Mouse (Mus musculus) MEL (cell line): ENCODE results near the gene Mrps23. TPM values are rescaled to one million over a fixed set of nuclear protein-coding genes. Genes with fewer than 3 reads are reported as not detected.
A peak's percentile ranks its signal among the peaks of the same experiment; 100 is the strongest.

ENCODE experiments used
- DNase-seq: peaks from one replicate; pipeline ENCODE4 v3.0.0; 2011; ENCODE audit warnings: low read depth, low spot score
- H3K27ac ChIP-seq: 2 replicates; pipeline ENCODE4 v1.5.1; 2012; ENCODE audit warnings: low read depth, mild to moderate bottlenecking, control low read depth, low read length, moderate library complexity; ENCODE audit not compliant: control insufficient read depth
- H3K27me3 ChIP-seq, 2 experiments: fragments of 150-350 bp in 1 of 2; sonication (generic) in 1 of 2; 2 replicates each; pipeline ENCODE4 v1.6.1; 2012; ENCODE audit warnings: low read length in 2 of 2, mild to moderate bottlenecking in 2 of 2, improper control_type of control experiment in 1 of 2, moderate library complexity in 1 of 2; ENCODE audit not compliant: insufficient read depth in 2 of 2, control insufficient read depth in 1 of 2
- H3K36me3 ChIP-seq, 2 experiments: 2 replicates each; pipeline ENCODE4 v1.6.1; 2012 to 2014; ENCODE audit warnings: low read length in 2 of 2, improper control_type of control experiment in 1 of 2, inconsistent platforms in 1 of 2, mild to moderate bottlenecking in 1 of 2; ENCODE audit not compliant: insufficient read depth in 2 of 2, control insufficient read depth in 1 of 2
- H3K4me1 ChIP-seq, 2 experiments: fragments of 150-350 bp in 1 of 2; sonication (generic) in 1 of 2; 2 replicates each; pipeline ENCODE4 v1.6.1; 2012; ENCODE audit warnings: low read length in 2 of 2, improper control_type of control experiment in 1 of 2, mild to moderate bottlenecking in 1 of 2; ENCODE audit not compliant: insufficient read depth in 2 of 2, control insufficient read depth in 1 of 2
- H3K4me3 ChIP-seq, 2 experiments: fragments of 150-350 bp in 1 of 2; sonication (generic) in 1 of 2; 2 replicates each; pipeline ENCODE4 v1.5.1; 2012; ENCODE audit warnings: low read depth in 2 of 2, low read length in 2 of 2, mild to moderate bottlenecking in 2 of 2, moderate library complexity in 2 of 2, control low read depth in 1 of 2, improper control_type of control experiment in 1 of 2; ENCODE audit not compliant: control insufficient read depth in 1 of 2, insufficient read depth in 1 of 2
- H3K79me2 ChIP-seq: 2 replicates; pipeline ENCODE4 v1.6.1; 2012; ENCODE audit warnings: mild to moderate bottlenecking, low read length, moderate library complexity; ENCODE audit not compliant: control insufficient read depth, poor library complexity, insufficient read depth
- H3K9ac ChIP-seq: 2 replicates; pipeline ENCODE4 v1.6.1; 2012; ENCODE audit warnings: low read depth, mild to moderate bottlenecking, control low read depth, low read length, moderate library complexity; ENCODE audit not compliant: control insufficient read depth, poor library complexity, severe bottlenecking
- H3K9me3 ChIP-seq: fragments of 150-350 bp; sonication (generic); replicated peaks from 2 replicates; pipeline ENCODE4 v1.6.1; 2012; ENCODE audit warnings: mild to moderate bottlenecking, low read length, improper control_type of control experiment, moderate library complexity; ENCODE audit not compliant: insufficient read depth
- BHLHE40 ChIP-seq: IDR thresholded peaks from 2 replicates; pipeline ENCODE4 v1.6.1; 2012; ENCODE audit warnings: low read depth, mild to moderate bottlenecking, inconsistent platforms, low read length, improper control_type of control experiment, borderline replicate concordance
- CHD1 ChIP-seq: IDR thresholded peaks from 2 replicates; pipeline ENCODE4 v1.6.1; 2012; ENCODE audit warnings: low read depth, mild to moderate bottlenecking, inconsistent platforms, low read length, improper control_type of control experiment
- CHD2 ChIP-seq: IDR thresholded peaks from 2 replicates; pipeline ENCODE4 v1.6.1; 2011; ENCODE audit warnings: low read length, improper control_type of control experiment
- CTCF ChIP-seq, 3 experiments: IDR thresholded peaks in 2 of 3; conservative IDR thresholded peaks in 1 of 3; 2 replicates each; pipeline ENCODE4 v1.5.1; 2011 to 2012; ENCODE audit warnings: low read length in 3 of 3, low read depth in 2 of 3, mild to moderate bottlenecking in 2 of 3, improper control_type of control experiment in 1 of 3, inconsistent platforms in 1 of 3, mixed read lengths in 1 of 3, moderate library complexity in 1 of 3; ENCODE audit not compliant: control insufficient read depth in 1 of 3, insufficient read depth in 1 of 3, poor library complexity in 1 of 3, severe bottlenecking in 1 of 3
- E2F4 ChIP-seq: IDR thresholded peaks from 2 replicates; pipeline ENCODE4 v1.6.1; 2011; ENCODE audit warnings: low read depth, low read length, improper control_type of control experiment, borderline replicate concordance
- ELF1 ChIP-seq: IDR thresholded peaks from 2 replicates; pipeline ENCODE4 v1.6.1; 2014; ENCODE audit warnings: low read depth, mild to moderate bottlenecking, inconsistent platforms, low read length, improper control_type of control experiment, moderate library complexity
- EP300 ChIP-seq, 2 experiments: IDR thresholded peaks; 2 replicates each; pipeline ENCODE4 v1.6.1; 2011; ENCODE audit warnings: improper control_type of control experiment in 2 of 2, low read length in 2 of 2, low read depth in 1 of 2, mild to moderate bottlenecking in 1 of 2
- ETS1 ChIP-seq: IDR thresholded peaks from 2 replicates; pipeline ENCODE4 v1.6.1; 2012; ENCODE audit warnings: low read depth, mild to moderate bottlenecking, inconsistent platforms, low read length, improper control_type of control experiment, moderate library complexity
- GABPA ChIP-seq: IDR thresholded peaks from 2 replicates; pipeline ENCODE4 v1.6.1; 2012; ENCODE audit warnings: low read depth, mild to moderate bottlenecking, inconsistent platforms, low read length, improper control_type of control experiment, moderate library complexity
- GATA1 ChIP-seq: IDR thresholded peaks from 2 replicates; pipeline ENCODE4 v1.6.1; 2011; ENCODE audit warnings: low read depth, low read length, improper control_type of control experiment
- HCFC1 ChIP-seq: IDR thresholded peaks from 2 replicates; pipeline ENCODE4 v1.6.1; 2012; ENCODE audit warnings: low read depth, mild to moderate bottlenecking, inconsistent platforms, low read length, improper control_type of control experiment, moderate library complexity
- JUND ChIP-seq: IDR thresholded peaks from 2 replicates; pipeline ENCODE4 v1.6.1; 2011; ENCODE audit warnings: low read depth, mild to moderate bottlenecking, improper control_type of control experiment, low read length
- KAT2A ChIP-seq: conservative IDR thresholded peaks from 2 replicates; pipeline ENCODE4 v1.6.1; 2012; ENCODE audit warnings: low read depth, low read length, improper control_type of control experiment, inconsistent platforms
- MAFK ChIP-seq: IDR thresholded peaks from 2 replicates; pipeline ENCODE4 v1.6.1; 2011; ENCODE audit warnings: low read depth, mild to moderate bottlenecking, low read length, improper control_type of control experiment, borderline replicate concordance
- MAX ChIP-seq: IDR thresholded peaks from 2 replicates; pipeline ENCODE4 v1.6.1; 2011; ENCODE audit warnings: low read length, improper control_type of control experiment
- MEF2A ChIP-seq: IDR thresholded peaks from 2 replicates; pipeline ENCODE4 v1.6.1; 2014; ENCODE audit warnings: low read depth, mild to moderate bottlenecking, inconsistent platforms, low read length, improper control_type of control experiment; ENCODE audit not compliant: poor library complexity, insufficient replicate concordance, severe bottlenecking; ENCODE audit errors: extremely low read depth
- MXI1 ChIP-seq: IDR thresholded peaks from 2 replicates; pipeline ENCODE4 v1.6.1; 2011; ENCODE audit warnings: mild to moderate bottlenecking, low read depth, low read length, improper control_type of control experiment
- MYC ChIP-seq: IDR thresholded peaks from 2 replicates; pipeline ENCODE4 v1.6.1; 2011; ENCODE audit warnings: low read depth, mild to moderate bottlenecking, low read length, improper control_type of control experiment, moderate library complexity
- NELFE ChIP-seq: IDR thresholded peaks from 2 replicates; pipeline ENCODE4 v1.6.1; 2011; ENCODE audit warnings: low read depth, low read length, improper control_type of control experiment
- POLR2A ChIP-seq, 2 experiments: IDR thresholded peaks; 2 replicates each; pipeline ENCODE4 v1.6.1; 2011 to 2012; ENCODE audit warnings: low read length in 2 of 2, mild to moderate bottlenecking in 2 of 2, control low read depth in 1 of 2, improper control_type of control experiment in 1 of 2, low read depth in 1 of 2, moderate library complexity in 1 of 2; ENCODE audit not compliant: control insufficient read depth in 1 of 2, insufficient read depth in 1 of 2, poor library complexity in 1 of 2
- POLR2AphosphoS2 ChIP-seq: IDR thresholded peaks from 2 replicates; pipeline ENCODE4 v1.6.1; 2011; ENCODE audit warnings: low read length, improper control_type of control experiment
- POLR2AphosphoS5 ChIP-seq: IDR thresholded peaks from 2 replicates; pipeline ENCODE4 v1.6.1; 2012; ENCODE audit warnings: low read depth, borderline replicate concordance, mild to moderate bottlenecking, inconsistent platforms, low read length, moderate library complexity, mixed read lengths
- RAD21 ChIP-seq: IDR thresholded peaks from 2 replicates; pipeline ENCODE4 v1.6.1; 2011; ENCODE audit warnings: mild to moderate bottlenecking, low read depth, low read length, improper control_type of control experiment
- RCOR1 ChIP-seq: IDR thresholded peaks from 2 replicates; pipeline ENCODE4 v1.6.1; 2012; ENCODE audit warnings: low read depth, mild to moderate bottlenecking, inconsistent platforms, low read length, improper control_type of control experiment
- SIN3A ChIP-seq: IDR thresholded peaks from 2 replicates; pipeline ENCODE4 v1.6.1; 2012; ENCODE audit warnings: low read length, improper control_type of control experiment, inconsistent platforms
- SMC3 ChIP-seq: IDR thresholded peaks from 2 replicates; pipeline ENCODE4 v1.6.1; 2011; ENCODE audit warnings: low read depth, low read length, improper control_type of control experiment
- TAL1 ChIP-seq: IDR thresholded peaks from 2 replicates; pipeline ENCODE4 v1.6.1; 2012; ENCODE audit warnings: mild to moderate bottlenecking, inconsistent platforms, low read length, moderate library complexity, mixed read lengths
- TBP ChIP-seq: IDR thresholded peaks from 2 replicates; pipeline ENCODE4 v1.8.0; 2011; ENCODE audit warnings: low read depth, low read length, improper control_type of control experiment
- TCF12 ChIP-seq: IDR thresholded peaks from 2 replicates; pipeline ENCODE4 v1.6.1; 2014; ENCODE audit warnings: low read depth, mild to moderate bottlenecking, inconsistent platforms, low read length, improper control_type of control experiment, moderate library complexity
- UBTF ChIP-seq: IDR thresholded peaks from 2 replicates; pipeline ENCODE4 v1.6.1; 2012; ENCODE audit warnings: low read depth, mild to moderate bottlenecking, inconsistent platforms, low read length, improper control_type of control experiment, moderate library complexity, borderline replicate concordance; ENCODE audit not compliant: insufficient read depth
- USF1 ChIP-seq: IDR thresholded peaks from 2 replicates; pipeline ENCODE4 v1.6.1; 2014; ENCODE audit warnings: low read depth, mild to moderate bottlenecking, inconsistent platforms, low read length, improper control_type of control experiment, moderate library complexity
- USF2 ChIP-seq, 2 experiments: IDR thresholded peaks; 2 replicates each; pipeline ENCODE4 v1.6.1; 2011 to 2012; ENCODE audit warnings: improper control_type of control experiment in 2 of 2, low read length in 2 of 2, borderline replicate concordance in 1 of 2, inconsistent platforms in 1 of 2, low read depth in 1 of 2, mild to moderate bottlenecking in 1 of 2; ENCODE audit not compliant: insufficient read depth in 1 of 2
- ZC3H11A ChIP-seq: IDR thresholded peaks from 2 replicates; pipeline ENCODE4 v1.6.1; 2012; ENCODE audit warnings: low read depth, mild to moderate bottlenecking, inconsistent platforms, low read length, improper control_type of control experiment
- ZNF384 ChIP-seq: IDR thresholded peaks from 2 replicates; pipeline ENCODE4 v1.6.1; 2012; ENCODE audit warnings: low read depth, mild to moderate bottlenecking, inconsistent platforms, low read length, improper control_type of control experiment
- polyA plus RNA-seq, 2 experiments: library from polyadenylated mRNA; stranded (reverse) in 1 of 2; unstranded in 1 of 2; fragments of >175 nt in 1 of 2; fragments of >200 nt in 1 of 2; gene quantifications; 2 replicates each; pipeline versions ENCODE4 v1.2.1 to v1.2.4; 2012; ENCODE audit warnings: low replicate concordance in 2 of 2, low read depth in 1 of 2; ENCODE audit not compliant: insufficient read length in 2 of 2, insufficient read depth in 1 of 2, missing spikeins in 1 of 2
- total RNA-seq: library from RNA; depleted of rRNA; stranded (reverse); fragments of 300-350 nt; gene quantifications from 2 replicates; pipeline ENCODE4 v1.2.3, GENCODE M21; 2012; rRNA removed

Gene Mrps23
- 362 and 381 TPM in 2 replicates for total RNA-seq
- polyA plus RNA-seq = 100 to 1,000 TPM in 1 of 2 experiments, not detected in 1; 190 TPM

DNA sequence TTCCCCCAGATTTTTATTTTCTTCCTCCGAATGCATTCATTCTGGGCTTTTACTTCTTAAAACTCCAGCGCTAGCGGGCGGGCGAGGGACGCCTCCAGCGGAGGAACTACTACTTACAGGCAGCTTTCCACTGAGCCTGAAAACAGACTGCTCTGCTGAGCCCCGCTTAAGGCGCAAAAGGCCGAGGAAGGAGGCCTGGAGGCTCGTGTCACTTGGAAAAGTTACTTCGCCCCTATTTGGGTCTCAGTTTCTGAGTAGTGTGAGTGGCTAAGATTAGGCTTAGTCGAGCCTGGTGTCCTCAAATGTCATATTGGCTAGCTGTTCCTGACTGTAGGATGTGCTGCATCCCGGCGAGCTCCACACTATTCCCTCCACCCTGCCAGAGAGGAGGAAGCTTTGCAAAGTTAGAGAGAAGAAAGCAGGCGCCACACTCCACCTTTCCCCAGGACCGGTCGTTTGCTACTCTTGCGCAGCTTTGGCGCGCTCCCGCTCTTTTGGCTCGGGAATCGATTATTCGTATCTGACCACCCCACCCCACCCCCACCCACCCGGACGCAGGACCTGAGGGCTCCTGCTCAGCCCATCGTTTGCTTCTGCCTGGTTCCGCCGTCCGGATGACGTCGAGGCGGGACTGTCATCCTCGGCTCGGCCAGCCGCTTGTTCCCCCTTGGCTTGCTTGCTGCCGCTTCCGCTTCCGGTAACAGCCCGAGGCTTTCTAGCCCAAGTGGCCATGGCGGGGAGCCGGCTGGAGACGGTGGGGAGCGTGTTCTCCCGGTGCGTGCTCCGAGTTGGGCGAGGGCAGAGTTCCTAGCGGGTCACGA lies at the start of gene Mrps23:
TSS of gene Mrps23 (plus strand) at position 677 of the 821 bp plus-strand sequence.
- H3K4me3 ChIP-seq = peak within 1 kb of the TSS; percentile 87 to 89
- H3K36me3 ChIP-seq = peaks cover 2 to 26% of the 10 kb centered on the region in 2 experiments; a peak in 3 of 4 replicates
- H3K9ac ChIP-seq = peak within 1 kb of the TSS; percentile 89
- no peaks in the 10 kb centered on the region for H3K27me3 ChIP-seq
- H3K79me2 ChIP-seq = peaks cover 20% of the 10 kb centered on the region
- no peaks in the 10 kb centered on the region for H3K9me3 ChIP-seq
- H3K4me1 ChIP-seq = peaks cover 3 to 22% of the 10 kb centered on the region in 2 experiments
- H3K27ac ChIP-seq = peak within 1 kb of the TSS; percentile 88
- peak; percentile 98 for DNase-seq
- peak; percentile 10; the same call in 1 of the 2 replicates for TF ChIP-seq RCOR1
- TF ChIP-seq ETS1 = peak; percentile 89
- TF ChIP-seq E2F4 = no peak; the same call in 1 of the 2 replicates
- peak; percentile 85; the same call in 1 of the 2 replicates for TF ChIP-seq UBTF
- peak; percentile 93 for TF ChIP-seq MXI1
- no peak for TF ChIP-seq MAFK
- TF ChIP-seq TCF12 = peak; percentile 81
- 0 out of 2 replicates have a peak, but pooled peaks have one; percentile 42 for TF ChIP-seq CHD1
- peak; percentile 96 to 98 for TF ChIP-seq POLR2A (IDR thresholded peaks at IDR 0.05; ENCODE audit: control insufficient read depth in 1 of 2, insufficient read depth in 1 of 2, low read depth in 1 of 2, low read length in 2 of 2, poor library complexity in 1 of 2)
- TF ChIP-seq CHD2 = peak; percentile 23; the same call in 1 of the 2 replicates
- peak; percentile 85 for TF ChIP-seq MAX
- TF ChIP-seq TAL1 = no peak
- 0 out of 2 replicates have a peak, but pooled peaks have one; percentile 15 for TF ChIP-seq GABPA
- peak; percentile 68; the same call in 1 of the 2 replicates for TF ChIP-seq MYC
- peak; percentile 90 for TF ChIP-seq TBP
- TF ChIP-seq MEF2A = no peak
- TF ChIP-seq POLR2AphosphoS2 = peak; percentile 99
- no peak for TF ChIP-seq JUND
- TF ChIP-seq POLR2AphosphoS5 = no peak
- TF ChIP-seq SIN3A = peak; percentile 99
- no peak; the same call in 1 of the 2 replicates for TF ChIP-seq BHLHE40
- TF ChIP-seq NELFE = peak; percentile 99
- TF ChIP-seq ZNF384 = peak; percentile 32; the same call in 1 of the 2 replicates
- TF ChIP-seq SMC3 = peak; percentile 34
- TF ChIP-seq CTCF (IDR thresholded peaks at IDR 0.05 in 2 of 3, conservative IDR thresholded peaks at IDR 0.05 in 1 of 3; ENCODE audit: control insufficient read depth in 1 of 3, insufficient read depth in 1 of 3, low read depth in 2 of 3, low read length in 3 of 3, poor library complexity in 1 of 3, severe bottlenecking in 1 of 3) = peak; percentile 37 to 63 (median 61); a peak in 5 of 6 replicates
- peak in 1 of 2 experiments; percentile 60; a peak in 2 of 4 replicates for TF ChIP-seq EP300 (IDR thresholded peaks at IDR 0.05; ENCODE audit: low read depth in 1 of 2, low read length in 2 of 2)
- TF ChIP-seq USF2 (IDR thresholded peaks at IDR 0.05; ENCODE audit: borderline replicate concordance in 1 of 2, insufficient read depth in 1 of 2, low read depth in 1 of 2, low read length in 2 of 2) = no peak
- TF ChIP-seq RAD21 = peak; percentile 48
- TF ChIP-seq ELF1 = peak; percentile 99
- peak; percentile 74; the same call in 1 of the 2 replicates for TF ChIP-seq KAT2A
- TF ChIP-seq ZC3H11A = peak; percentile 31
- peak; percentile 95 for TF ChIP-seq HCFC1
- TF ChIP-seq GATA1 = 0 out of 2 replicates have a peak, but pooled peaks have one; percentile 3
- TF ChIP-seq USF1 = peak; percentile 36
